Mouse (Mus musculus): ENCODE results near the gene Zfp985.
"Not testable (repeated sequence)": the region's sequence is repeated elsewhere in the genome, so short reads cannot be mapped to it uniquely, and the experiment has no call there.

Zfp985 gene

DNA sequence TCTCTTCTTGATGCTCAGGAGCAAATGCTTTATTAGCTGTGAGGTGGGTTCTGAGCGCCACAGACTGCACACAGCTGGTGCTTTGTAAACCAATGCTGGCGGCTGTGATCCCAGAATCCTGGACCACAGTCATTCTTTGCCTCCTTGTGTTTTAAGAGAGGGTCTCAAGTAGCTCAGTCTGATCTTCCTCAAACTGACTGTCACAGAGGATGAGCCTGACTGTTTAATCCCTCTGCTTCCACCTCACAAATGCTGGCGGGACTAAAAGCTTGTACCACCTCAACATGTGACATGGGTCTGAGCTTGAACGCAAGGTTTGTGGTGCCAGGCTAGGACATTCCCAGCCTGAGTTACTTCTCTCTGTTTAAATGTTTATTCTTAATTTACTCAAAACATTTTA is 52.4 kb downstream of the Zfp985 start:
- no peak for DNase-seq (ENCODE audit: low spot score)

DNA sequence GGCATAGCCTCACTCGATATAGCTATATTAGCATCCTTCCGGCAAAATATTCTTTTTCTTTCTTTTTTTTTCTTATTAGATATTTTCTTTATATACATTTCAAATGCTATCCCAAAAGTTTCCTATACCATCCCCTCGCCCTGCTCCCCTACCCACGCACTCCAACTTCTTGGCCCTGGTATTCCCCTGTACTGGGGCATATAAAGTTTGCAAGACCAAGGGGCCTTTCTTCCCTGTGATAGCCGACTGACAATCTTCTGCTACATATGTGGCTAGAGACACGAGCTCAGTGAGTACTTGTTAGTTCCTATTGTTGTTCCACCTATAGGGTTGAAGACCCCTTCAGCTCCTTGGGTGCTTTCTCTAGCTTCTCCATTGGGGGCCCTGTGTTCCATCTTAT is 53.4 kb downstream of the Zfp985 start:
- not testable (repeated sequence) for DNase-seq (ENCODE audit: low spot score)

DNA sequence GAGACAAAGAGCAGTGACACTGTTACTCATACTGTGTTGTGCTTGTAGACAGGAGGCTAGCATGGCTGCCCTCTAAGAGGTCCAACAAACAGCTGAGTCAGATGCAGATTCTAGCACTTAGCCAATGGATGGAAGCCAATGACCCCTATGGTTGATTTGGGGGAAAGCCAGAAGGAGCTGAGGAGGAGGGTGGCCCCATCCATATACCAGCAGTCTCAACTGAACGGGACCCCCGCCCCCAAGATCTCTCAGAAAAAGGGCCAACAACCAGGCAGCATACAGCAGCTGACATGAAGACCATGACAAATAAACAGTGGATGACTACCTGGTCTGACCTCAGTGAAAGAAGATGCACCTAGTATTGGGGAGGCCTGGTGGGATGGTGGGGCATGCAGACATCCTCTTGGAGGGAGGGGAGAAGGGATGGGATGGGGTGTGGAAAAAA is 80.8 kb downstream of the Zfp985 start:
- not testable (repeated sequence) for DNase-seq (ENCODE audit: low spot score)
